Mouse (Mus musculus): Measurements from ENCODE around the gene Slitrk6. TPM values are rescaled to one million over a fixed set of nuclear protein-coding genes. Genes with fewer than 3 reads are reported as not detected.

The Slitrk6 gene
- total and polyA plus RNA-seq, 3 experiments = 0.27 TPM; not detected in 2

DNA sequence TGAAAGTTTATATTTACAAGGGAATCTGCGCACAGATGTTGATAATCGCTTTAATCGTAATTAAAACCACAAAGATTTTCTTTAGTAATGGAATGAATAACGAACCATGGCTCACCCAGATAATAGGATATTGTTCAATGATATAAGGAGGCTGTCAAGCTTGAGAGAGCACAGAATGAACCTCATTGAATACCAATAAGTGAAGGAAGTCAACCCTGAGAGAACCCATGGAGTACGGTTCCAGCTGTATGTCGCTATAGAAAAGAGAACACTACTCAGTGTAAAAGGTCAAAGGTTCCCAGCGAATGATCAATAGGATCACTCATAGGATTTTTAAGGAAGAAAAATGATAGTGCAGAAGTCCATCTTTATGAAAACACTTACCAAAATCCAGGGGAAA is 15.1 kb downstream of the Slitrk6 start:
- H3K36me3 ChIP-seq (replicated peaks) = no peaks in the 10 kb centered on the region
- TF ChIP-seq TAL1 (conservative IDR thresholded peaks at IDR 0.05; ENCODE audit: low read depth, low read length) (no peak), CTCF (IDR thresholded peaks at IDR 0.05; ENCODE audit: low read depth, low read length) (no peak), GATA2 (IDR thresholded peaks at IDR 0.05; ENCODE audit: borderline replicate concordance, low read depth, low read length) (no peak), GATA1 (IDR thresholded peaks at IDR 0.05; ENCODE audit: borderline replicate concordance, low read length) (no peak), POLR2AphosphoS5 (IDR thresholded peaks at IDR 0.05; ENCODE audit: insufficient replicate concordance, low read depth, low read length) (no peak)
- ATAC-seq (ENCODE audit: extremely low read depth, insufficient number of reproducible peaks, low FRiP score, poor library complexity, severe bottlenecking) = no peak
- no peaks in the 10 kb centered on the region for H3K4me1 ChIP-seq (ENCODE audit: insufficient read depth, low read depth, low read length)
- H3K9me3 ChIP-seq (replicated peaks) = no peaks in the 10 kb centered on the region
- H3K4me3 ChIP-seq (ENCODE audit: low read depth, low read length) = no peak overlapping the region
- no peak for DNase-seq (ENCODE audit: low spot score)
- H3K27me3 ChIP-seq (ENCODE audit: insufficient read depth, low read length) = no peaks in the 10 kb centered on the region

DNA sequence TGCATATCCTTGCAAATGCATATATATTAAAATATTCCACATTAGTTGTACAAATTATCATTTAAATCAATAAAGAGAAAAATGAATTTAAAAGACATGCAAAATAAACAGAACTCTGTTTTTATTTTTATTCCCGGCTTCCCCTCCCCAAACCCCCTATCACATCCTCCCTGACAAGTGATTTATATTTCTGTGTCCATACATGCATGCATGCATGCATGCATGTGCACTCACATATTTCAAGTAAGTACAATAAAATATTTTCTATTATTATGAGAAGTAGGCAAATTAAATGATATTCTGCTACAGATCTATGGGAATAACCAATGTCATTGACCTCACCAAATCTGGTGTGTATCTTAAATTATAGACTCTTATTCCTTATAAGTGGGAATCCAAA is 15.6 kb downstream of the Slitrk6 start:
- no peak for DNase-seq (ENCODE audit: low spot score)
- H3K36me3 ChIP-seq (replicated peaks) = no peaks in the 10 kb centered on the region
- H3K27me3 ChIP-seq (ENCODE audit: insufficient read depth, low read length) = no peaks in the 10 kb centered on the region
- H3K4me1 ChIP-seq (ENCODE audit: insufficient read depth, low read depth, low read length) = no peaks in the 10 kb centered on the region
- TF ChIP-seq GATA2 (IDR thresholded peaks at IDR 0.05; ENCODE audit: borderline replicate concordance, low read depth, low read length) (no peak), GATA1 (IDR thresholded peaks at IDR 0.05; ENCODE audit: borderline replicate concordance, low read length) (no peak), TAL1 (conservative IDR thresholded peaks at IDR 0.05; ENCODE audit: low read depth, low read length) (no peak), POLR2AphosphoS5 (IDR thresholded peaks at IDR 0.05; ENCODE audit: insufficient replicate concordance, low read depth, low read length) (no peak), CTCF (IDR thresholded peaks at IDR 0.05; ENCODE audit: low read depth, low read length) (no peak)
- H3K4me3 ChIP-seq (ENCODE audit: low read depth, low read length) = no peak overlapping the region
- ATAC-seq (ENCODE audit: extremely low read depth, insufficient number of reproducible peaks, low FRiP score, poor library complexity, severe bottlenecking) = no peak
- no peaks in the 10 kb centered on the region for H3K9me3 ChIP-seq (replicated peaks)

GRCm38 (mm10) chr14:110728344-110728910 is 26.5 kb downstream of the Slitrk6 start:
- no peak for ATAC-seq (ENCODE audit: extremely low read depth, insufficient number of reproducible peaks, low FRiP score, poor library complexity, severe bottlenecking)
- Histone ChIP-seq H3K27me3 (ENCODE audit: insufficient read depth, low read length) (no peaks in the 10 kb centered on the region), H3K36me3 (replicated peaks) (no peaks in the 10 kb centered on the region), H3K4me3 (ENCODE audit: low read depth, low read length) (no peak overlapping the region), H3K9me3 (replicated peaks) (peaks cover 3% of the 10 kb centered on the region; the same call in 1 of the 2 replicates), H3K4me1 (ENCODE audit: insufficient read depth, low read depth, low read length) (no peaks in the 10 kb centered on the region)
- no peak for DNase-seq (ENCODE audit: low spot score)
- TF ChIP-seq GATA2 (IDR thresholded peaks at IDR 0.05; ENCODE audit: borderline replicate concordance, low read depth, low read length) = no peak
- TF ChIP-seq TAL1 (conservative IDR thresholded peaks at IDR 0.05; ENCODE audit: low read depth, low read length) = no peak
- TF ChIP-seq POLR2AphosphoS5 (IDR thresholded peaks at IDR 0.05; ENCODE audit: insufficient replicate concordance, low read depth, low read length) = no peak
- no peak for TF ChIP-seq CTCF (IDR thresholded peaks at IDR 0.05; ENCODE audit: low read depth, low read length)
- TF ChIP-seq GATA1 (IDR thresholded peaks at IDR 0.05; ENCODE audit: borderline replicate concordance, low read length) = no peak

- Histone ChIP-seq H3K9me3 (replicated peaks) (0 out of 2 replicates have a peak, but pooled peaks cover 9% of the 10 kb centered on the region), H3K4me3 (ENCODE audit: low read depth, low read length) (no peak overlapping the region), H3K4me1 (ENCODE audit: insufficient read depth, low read depth, low read length) (no peaks in the 10 kb centered on the region), H3K27me3 (ENCODE audit: insufficient read depth, low read length) (no peaks in the 10 kb centered on the region), H3K36me3 (replicated peaks) (no peaks in the 10 kb centered on the region)
- DNase-seq (ENCODE audit: low spot score) (no peak), ATAC-seq (ENCODE audit: extremely low read depth, insufficient number of reproducible peaks, low FRiP score, poor library complexity, severe bottlenecking) (no peak)
- TF ChIP-seq CTCF (IDR thresholded peaks at IDR 0.05; ENCODE audit: low read depth, low read length) = no peak
- TF ChIP-seq GATA1 (IDR thresholded peaks at IDR 0.05; ENCODE audit: borderline replicate concordance, low read length) = no peak
- TF ChIP-seq GATA2 (IDR thresholded peaks at IDR 0.05; ENCODE audit: borderline replicate concordance, low read depth, low read length) = no peak
- TF ChIP-seq POLR2AphosphoS5 (IDR thresholded peaks at IDR 0.05; ENCODE audit: insufficient replicate concordance, low read depth, low read length) = no peak
- no peak for TF ChIP-seq TAL1 (conservative IDR thresholded peaks at IDR 0.05; ENCODE audit: low read depth, low read length)
Measured at GRCm38 (mm10) chr14:110724026-110724576, 30.8 kb downstream of the Slitrk6 start.
